Mouse (Mus musculus): ENCODE results near the gene AA986860.

DNA sequence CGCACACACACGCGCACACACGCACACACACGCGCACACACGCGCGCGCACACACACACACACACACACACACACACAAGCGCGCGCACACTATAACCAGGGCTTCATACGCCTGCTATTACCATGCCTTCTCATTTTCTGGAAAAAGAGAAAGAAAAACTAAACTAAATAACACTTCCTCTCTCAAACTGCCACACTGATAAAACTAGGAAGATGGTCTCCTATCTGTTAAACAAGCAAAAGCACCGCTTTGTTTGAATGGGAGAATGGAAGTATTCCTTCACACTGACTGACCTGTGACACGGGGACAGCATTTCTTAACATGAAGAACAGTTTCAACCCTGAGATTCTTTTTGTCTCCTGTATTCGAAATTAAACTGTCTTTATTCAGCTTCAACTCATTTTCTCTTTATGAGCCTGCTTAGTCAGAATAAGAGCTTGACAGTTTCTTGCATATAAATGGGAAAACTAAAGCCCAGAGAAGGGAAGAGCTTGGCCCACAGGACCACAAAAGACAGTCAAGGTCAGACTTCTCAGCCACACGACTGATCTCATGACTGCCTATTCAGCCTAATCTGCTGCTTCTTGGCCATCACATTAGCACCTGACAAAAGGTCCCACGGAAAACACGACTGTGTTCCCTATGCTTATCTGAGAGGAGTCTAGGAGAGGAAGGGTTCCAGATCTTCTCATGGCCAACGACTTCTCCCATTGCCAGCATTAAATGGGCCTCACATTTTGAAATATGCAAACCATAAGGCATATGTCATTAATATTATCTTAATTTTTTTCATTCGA is 21.3 kb upstream of the AA986860 start:
- TF ChIP-seq CTCF (IDR thresholded peaks at IDR 0.05; ENCODE audit: low read depth): no peak
- TF ChIP-seq EP300 (IDR thresholded peaks at IDR 0.05; ENCODE audit: low read depth): no peak

Measured in liver, postnatal 0 days (tissue).